Mouse (Mus musculus) hindbrain, embryonic 16.5 days (tissue): ENCODE results near the gene Man2b2. TPM values are rescaled to one million over a fixed set of nuclear protein-coding genes. Genes with fewer than 3 reads are reported as not detected.
"Not testable (repeated sequence)": the region's sequence is repeated elsewhere in the genome, so short reads cannot be mapped to it uniquely, and the experiment has no call there.

Source experiments
- ATAC-seq: fragments of 200-750 bp; cut with Nextera tagmentation; 2 replicates; pipeline ENCODE4 v1.8.0; 2017; ENCODE audit warnings: moderate TSS enrichment, moderate library complexity
- H3K27ac ChIP-seq: fragments of 300-500 bp; sonication (generic); 2 replicates; pipeline ENCODE4 v1.5.1; 2014; ENCODE audit warnings: low read depth, mild to moderate bottlenecking, control low read depth, low read length, moderate library complexity
- H3K27me3 ChIP-seq: fragments of 300-500 bp; sonication (generic); replicated peaks from 2 replicates; pipeline ENCODE4 v1.6.1; 2014; ENCODE audit warnings: low read length; ENCODE audit not compliant: control insufficient read depth, insufficient read depth
- H3K36me3 ChIP-seq: fragments of 300-500 bp; sonication (generic); 2 replicates; pipeline ENCODE4 v1.6.1; 2014; ENCODE audit warnings: mild to moderate bottlenecking, low read length, moderate library complexity, mixed read lengths; ENCODE audit not compliant: control insufficient read depth, insufficient read depth
- H3K4me1 ChIP-seq: fragments of 300-500 bp; sonication (generic); 2 replicates; pipeline ENCODE4 v1.6.1; 2014; ENCODE audit warnings: low read depth, low read length; ENCODE audit not compliant: control insufficient read depth, insufficient read depth
- H3K4me2 ChIP-seq: fragments of 300-500 bp; sonication (generic); 2 replicates; pipeline ENCODE4 v1.6.1; 2014; ENCODE audit warnings: mild to moderate bottlenecking, low read length, control low read depth, moderate library complexity
- H3K4me3 ChIP-seq: fragments of 300-500 bp; sonication (generic); 2 replicates; pipeline ENCODE4 v1.5.1; 2014; ENCODE audit warnings: mild to moderate bottlenecking, low read length, control low read depth, moderate library complexity
- H3K9ac ChIP-seq: fragments of 300-500 bp; sonication (generic); 2 replicates; pipeline ENCODE4 v1.6.1; 2014; ENCODE audit warnings: low read depth, mild to moderate bottlenecking, control low read depth, low read length, moderate library complexity
- H3K9me3 ChIP-seq: fragments of 300-500 bp; sonication (generic); 2 replicates; pipeline ENCODE4 v1.6.1; 2014; ENCODE audit warnings: mild to moderate bottlenecking, low read length, moderate library complexity; ENCODE audit not compliant: control insufficient read depth
- WGBS: fragments of 180-500 bp; shearing (Covaris S2); extraction: QIAGEN DNeasy Blood & Tissue Kit; methylation state at CpG from one replicate; pipeline ENCODE4 v1.1.7; 2014; 5-methylcytosine and 5-hydroxymethylcytosine counted together
- polyA plus RNA-seq: library from polyadenylated mRNA; unstranded; fragments of >200 nt; fragmentation: Nextera tagmentation; extraction: Ambion mirVana; gene quantifications from 2 replicates; pipeline ENCODE4 v1.2.1, GENCODE M21; 2015

Man2b2 gene
- polyA plus RNA-seq, 1 experiment from 2014 or later = 13.8 TPM

GRCm38 (mm10) chr5:36817738-36818137, 12.7 kb downstream of the Man2b2 start:
- Histone ChIP-seq H3K9me3 (no peaks in the 10 kb centered on the region), H3K4me2 (no peak overlapping the region), H3K27me3 (no peaks in the 10 kb centered on the region), H3K4me1 (no peaks in the 10 kb centered on the region), H3K4me3 (no peak overlapping the region), H3K27ac (no peak overlapping the region), H3K36me3 (no peaks in the 10 kb centered on the region; the same call in 1 of the 2 replicates), H3K9ac (no peak overlapping the region)
- ATAC-seq = no peak
- WGBS = 66% methylated on average over 3 of the region's 3 CpGs

GRCm38 (mm10) chr5:36814554-36814953, 15.9 kb downstream of the Man2b2 start:
- Histone ChIP-seq H3K9ac (no peak overlapping the region), H3K4me1 (no peaks in the 10 kb centered on the region), H3K4me2 (no peak overlapping the region), H3K4me3 (no peak overlapping the region), H3K27me3 (no peaks in the 10 kb centered on the region), H3K27ac (no peak overlapping the region), H3K36me3 (no peaks in the 10 kb centered on the region), H3K9me3 (no peaks in the 10 kb centered on the region)
- ATAC-seq = no peak
- 82% methylated on average over 6 of the region's 6 CpGs for WGBS

GRCm38 (mm10) chr5:36811413-36811812, 19.0 kb downstream of the Man2b2 start:
- 25% methylated on average over 3 of the region's 3 CpGs for WGBS
- no peaks in the 10 kb centered on the region for H3K9me3 ChIP-seq
- ATAC-seq = peak; percentile 40
- H3K4me2 ChIP-seq = no peak overlapping the region
- no peaks in the 10 kb centered on the region for H3K36me3 ChIP-seq
- H3K4me1 ChIP-seq = no peaks in the 10 kb centered on the region
- H3K27me3 ChIP-seq = no peaks in the 10 kb centered on the region
- H3K9ac ChIP-seq = no peak overlapping the region
- H3K27ac ChIP-seq = no peak overlapping the region
- H3K4me3 ChIP-seq = no peak overlapping the region

- Histone ChIP-seq H3K27me3 (no peaks in the 10 kb centered on the region), H3K4me1 (no peaks in the 10 kb centered on the region), H3K36me3 (no peaks in the 10 kb centered on the region), H3K9ac (no peak overlapping the region), H3K4me3 (no peak overlapping the region), H3K27ac (no peak overlapping the region), H3K4me2 (no peak overlapping the region), H3K9me3 (no peaks in the 10 kb centered on the region)
- ATAC-seq = no peak
- 88% methylated on average over 3 of the region's 3 CpGs for WGBS
Measured at GRCm38 (mm10) chr5:36810634-36811033, 19.8 kb downstream of the Man2b2 start.

GRCm38 (mm10) chr5:36809123-36809522, 21.3 kb downstream of the Man2b2 start:
- ATAC-seq = no peak
- Histone ChIP-seq H3K36me3 (no peaks in the 10 kb centered on the region), H3K9me3 (no peaks in the 10 kb centered on the region), H3K4me1 (no peaks in the 10 kb centered on the region), H3K4me2 (no peak overlapping the region), H3K27ac (no peak overlapping the region), H3K27me3 (no peaks in the 10 kb centered on the region), H3K4me3 (no peak overlapping the region), H3K9ac (no peak overlapping the region)
- 77% methylated on average over 7 of the region's 7 CpGs for WGBS

- no peak overlapping the region for H3K9ac ChIP-seq
- H3K27me3 ChIP-seq = no peaks in the 10 kb centered on the region
- H3K36me3 ChIP-seq = no peaks in the 10 kb centered on the region
- WGBS = 35% methylated on average over 5 of the region's 5 CpGs
- no peaks in the 10 kb centered on the region for H3K4me1 ChIP-seq
- H3K4me3 ChIP-seq = no peak overlapping the region
- H3K9me3 ChIP-seq = no peaks in the 10 kb centered on the region
- no peak overlapping the region for H3K27ac ChIP-seq
- H3K4me2 ChIP-seq = no peak overlapping the region
- no peak for ATAC-seq
Measured at GRCm38 (mm10) chr5:36807106-36807505, 23.3 kb downstream of the Man2b2 start.

- Histone ChIP-seq H3K4me2 (peak overlapping the region; percentile 59), H3K27me3 (no peaks in the 10 kb centered on the region), H3K4me3 (no peak overlapping the region; the same call in 1 of the 2 replicates), H3K36me3 (peaks cover 2% of the 10 kb centered on the region; the same call in 1 of the 2 replicates), H3K9ac (no peak overlapping the region), H3K27ac (no peak overlapping the region), H3K4me1 (peaks cover 9% of the 10 kb centered on the region), H3K9me3 (no peaks in the 10 kb centered on the region)
- 53% methylated on average over 8 of the region's 8 CpGs for WGBS
- no peak for ATAC-seq
Measured at GRCm38 (mm10) chr5:36797291-36797690, 33.2 kb downstream of the Man2b2 start.

GRCm38 (mm10) chr5:36796296-36797014, 34.0 kb downstream of the Man2b2 start, which contains the start of gene Mrfap1:
TSS of gene Mrfap1 (minus strand) at chr5:36796772.
- ATAC-seq = peak; percentile 85
- Histone ChIP-seq H3K9ac (peak within 1 kb of the TSS; percentile 83), H3K4me2 (peak within 1 kb of the TSS; percentile 59), H3K27ac (peak within 1 kb of the TSS; percentile 91), H3K4me3 (peak within 1 kb of the TSS; percentile 75)
- not testable (repeated sequence) for H3K4me1 ChIP-seq, H3K36me3 ChIP-seq, H3K27me3 ChIP-seq, H3K9me3 ChIP-seq
- under 1% methylated on average over 81 of the region's 90 CpGs for WGBS

GRCm38 (mm10) chr5:36795647-36796295, 34.7 kb downstream of the Man2b2 start:
- ATAC-seq = peak; percentile 72
- Histone ChIP-seq H3K9ac (peak overlapping the region; percentile 83), H3K27ac (peak overlapping the region; percentile 91), H3K4me3 (peak overlapping the region; percentile 75), H3K4me2 (peak overlapping the region; percentile 55)
- H3K36me3 ChIP-seq, H3K4me1 ChIP-seq, H3K27me3 ChIP-seq, H3K9me3 ChIP-seq: not testable (repeated sequence)
- 5% methylated on average over 35 of the region's 37 CpGs for whole genome bisulfite sequencing
